Mouse (Mus musculus): Measurements from ENCODE around the gene Vmp1.

Gene Vmp1

GRCm38 (mm10) chr11:86571047-86571855 is 112.4 kb downstream of the Vmp1 start:
- DNase-seq (ENCODE audit: low spot score in 2 of 2), result no peak

GRCm38 (mm10) chr11:86570261-86570746 is 113.3 kb downstream of the Vmp1 start:
- DNase-seq (ENCODE audit: low spot score in 2 of 2), result no peak

GRCm38 (mm10) chr11:86568425-86568824 is 115.2 kb downstream of the Vmp1 start:
- no peak for DNase-seq (ENCODE audit: low spot score in 2 of 2)

DNA sequence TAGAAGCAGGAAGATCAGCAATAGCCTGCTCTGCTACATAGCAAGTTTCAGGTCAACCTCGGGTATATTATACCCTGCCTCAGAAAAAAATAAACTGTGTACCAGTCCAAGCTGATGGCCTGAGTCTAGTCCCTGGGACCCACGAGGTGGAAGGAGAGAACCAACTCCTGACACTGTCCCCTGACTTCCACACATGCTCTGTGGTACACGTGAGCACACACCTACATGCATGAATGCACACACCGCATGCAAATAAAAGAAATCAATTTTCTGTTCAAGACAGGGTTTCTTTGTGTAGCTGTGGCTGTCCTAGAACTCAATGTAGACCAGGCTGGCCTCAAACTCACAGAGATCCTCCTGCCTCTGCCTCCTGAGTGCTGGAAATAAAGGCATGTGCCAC is 125.4 kb downstream of the Vmp1 start:
- no peak for DNase-seq (ENCODE audit: low spot score in 2 of 2)

DNA sequence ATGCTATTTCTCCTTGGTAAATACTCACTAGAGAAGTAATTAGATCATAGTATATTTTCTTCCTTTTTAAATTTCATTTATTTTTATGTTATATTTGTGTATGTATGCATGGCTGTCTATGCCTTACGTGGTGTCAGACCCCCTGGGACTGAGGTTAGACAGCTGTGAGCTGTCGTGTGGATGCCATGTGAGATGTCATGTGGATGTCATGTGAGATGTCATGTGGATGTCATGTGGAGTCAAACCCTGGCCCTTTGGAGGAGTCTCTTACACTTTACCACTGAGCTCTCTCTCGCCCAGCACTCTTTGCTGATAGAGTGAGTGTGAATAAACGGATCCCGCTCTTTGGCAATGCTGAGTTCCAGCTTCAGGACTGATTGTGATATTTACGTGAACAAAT is 130.1 kb downstream of the Vmp1 start:
- DNase-seq (ENCODE audit: low spot score in 2 of 2), result no peak

DNA sequence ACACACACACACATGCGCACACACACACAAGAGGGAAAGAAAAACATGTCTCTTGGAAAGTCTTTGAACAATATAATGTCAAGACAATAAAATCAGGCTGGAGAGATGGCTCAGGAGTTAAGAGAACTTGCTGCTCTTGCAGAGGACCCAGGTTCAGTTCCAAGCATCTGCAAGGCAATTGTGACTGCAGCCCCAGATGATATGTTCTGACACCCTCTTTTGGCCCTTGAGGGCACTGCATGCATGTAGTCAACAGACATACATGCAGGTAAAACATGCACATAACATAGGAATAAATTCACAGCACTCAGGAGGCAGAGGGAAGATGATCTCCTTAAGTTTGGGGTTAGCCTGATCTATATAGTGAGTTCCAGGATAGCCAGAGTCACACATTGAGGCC is 136.2 kb downstream of the Vmp1 start:
- DNase-seq (ENCODE audit: low spot score in 2 of 2), result no peak

- DNase-seq (ENCODE audit: low spot score in 2 of 2), result no peak
Measured at GRCm38 (mm10) chr11:86545556-86545955, 138.1 kb downstream of the Vmp1 start.

DNA sequence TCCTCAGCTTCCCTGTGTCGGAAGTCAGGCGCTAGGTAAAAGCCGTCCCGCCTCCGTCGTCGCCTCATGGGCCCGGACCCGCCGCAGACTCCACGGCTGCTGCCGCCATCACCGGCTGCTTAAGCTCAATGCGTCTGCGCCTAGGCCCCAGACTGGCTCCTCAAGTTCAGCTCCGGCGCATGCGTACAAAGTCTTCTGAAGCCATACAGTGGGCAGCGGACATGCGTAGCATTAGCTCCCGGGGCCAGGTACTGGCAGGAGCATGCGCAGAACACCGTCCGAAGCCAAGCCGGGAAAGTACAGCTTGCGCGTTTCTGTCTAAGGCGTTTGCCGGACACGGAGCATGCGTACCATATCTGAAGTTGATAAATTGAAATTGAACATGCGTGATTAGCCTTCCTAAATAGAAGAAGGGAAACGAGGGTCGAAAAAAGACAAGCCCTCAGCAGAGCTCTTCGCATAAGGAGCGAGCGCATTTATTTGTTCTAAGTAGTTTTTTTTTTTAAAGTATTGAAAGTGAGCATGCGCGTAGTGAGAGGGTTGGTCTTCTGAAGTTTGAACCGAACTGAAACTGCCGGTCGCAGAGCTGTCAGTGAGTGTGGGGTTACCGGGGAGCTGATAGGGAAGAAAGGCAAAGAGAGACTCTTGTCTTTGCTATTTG is 138.9 kb downstream of the Vmp1 start, which contains the start of the genes Rps6kb1 and Tubd1:
Gene Rps6kb1, minus strand, starts transcription at position 167 of the 661 bp plus-strand sequence.
Gene Tubd1, plus strand, starts transcription at position 353 of the 661 bp plus-strand sequence.
- DNase-seq (ENCODE audit: low spot score in 2 of 2), result peak; percentile 97 to 99

GRCm38 (mm10) chr11:86543960-86544638 is 139.5 kb downstream of the Vmp1 start:
- peak; percentile 8 to 11 for DNase-seq (ENCODE audit: low spot score in 2 of 2)

DNA sequence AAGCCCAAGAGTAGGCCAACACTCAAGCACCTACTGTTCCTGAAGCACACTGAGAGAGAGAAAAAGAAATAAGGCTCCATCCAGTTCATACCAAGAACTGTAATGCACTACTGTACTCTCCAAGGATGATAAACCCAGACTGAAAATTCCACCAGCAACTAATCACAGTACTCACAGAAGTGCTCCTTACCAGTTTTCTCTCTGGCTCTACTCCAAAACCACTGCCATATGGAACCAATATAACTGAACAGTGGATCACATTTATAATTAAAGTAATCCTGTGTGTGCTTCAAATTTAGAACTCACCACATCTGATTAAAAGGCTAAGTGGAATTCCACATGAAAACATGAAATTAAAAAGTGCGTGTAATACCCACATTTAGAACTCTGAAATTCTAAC is 140.8 kb downstream of the Vmp1 start:
- no peak for DNase-seq (ENCODE audit: low spot score in 2 of 2)

DNA sequence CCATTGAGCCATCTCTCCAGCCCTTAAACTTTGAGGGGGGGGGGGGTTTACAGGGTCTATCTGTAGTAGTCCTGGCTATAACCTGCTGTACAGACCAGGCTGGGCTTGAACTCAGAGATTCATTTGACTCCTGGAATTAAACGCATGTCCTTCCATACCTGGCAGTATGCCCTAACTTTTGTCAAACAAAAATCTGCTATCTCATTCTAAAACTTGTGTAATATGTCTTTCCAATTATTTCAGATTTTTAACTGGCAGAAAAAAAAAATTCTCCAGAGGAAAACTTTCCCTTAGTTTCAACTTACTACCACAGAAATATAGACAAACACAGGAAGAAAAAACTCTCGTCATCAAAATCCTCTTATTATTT is 143.2 kb downstream of the Vmp1 start:
- no peak for DNase-seq (ENCODE audit: low spot score in 2 of 2)

DNA sequence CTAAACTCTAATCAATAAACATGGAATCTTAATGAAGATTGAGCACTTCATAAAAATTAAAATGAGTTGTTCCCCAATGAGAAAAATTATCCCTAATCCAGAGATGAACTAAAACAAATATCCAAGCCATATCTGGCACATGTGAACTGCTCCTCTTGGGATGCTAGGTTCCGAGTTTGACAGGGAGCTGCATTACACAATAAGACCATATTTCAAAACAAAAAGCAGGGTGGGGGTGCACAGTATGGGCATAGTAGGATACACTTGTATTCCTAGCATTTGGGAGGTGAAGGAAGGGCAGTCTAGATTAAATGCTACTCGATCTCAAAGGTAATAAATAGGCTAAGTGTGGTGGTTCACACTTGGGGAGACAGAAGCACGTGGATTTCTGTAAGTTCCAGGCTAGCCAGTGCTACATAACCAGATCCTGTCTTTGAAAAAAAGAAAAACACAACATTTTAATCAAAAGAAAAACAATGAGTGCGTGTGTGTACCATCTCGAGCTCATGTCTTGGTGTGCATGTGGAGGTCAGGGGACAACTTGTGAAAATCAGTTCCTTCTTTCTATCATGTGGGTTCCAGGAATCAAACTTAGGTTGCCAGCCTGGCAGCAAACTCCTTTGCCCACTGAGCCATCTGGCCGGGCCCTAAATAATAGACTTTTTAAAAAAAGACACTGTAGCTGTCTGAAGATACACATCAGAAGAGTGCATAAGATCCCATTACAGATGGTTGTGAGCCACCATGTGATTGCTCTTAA is 143.7 kb downstream of the Vmp1 start:
- DNase-seq (ENCODE audit: low spot score in 2 of 2), result no peak

GRCm38 (mm10) chr11:86538786-86539185 is 144.8 kb downstream of the Vmp1 start:
- DNase-seq (ENCODE audit: low spot score in 2 of 2), result no peak

DNA sequence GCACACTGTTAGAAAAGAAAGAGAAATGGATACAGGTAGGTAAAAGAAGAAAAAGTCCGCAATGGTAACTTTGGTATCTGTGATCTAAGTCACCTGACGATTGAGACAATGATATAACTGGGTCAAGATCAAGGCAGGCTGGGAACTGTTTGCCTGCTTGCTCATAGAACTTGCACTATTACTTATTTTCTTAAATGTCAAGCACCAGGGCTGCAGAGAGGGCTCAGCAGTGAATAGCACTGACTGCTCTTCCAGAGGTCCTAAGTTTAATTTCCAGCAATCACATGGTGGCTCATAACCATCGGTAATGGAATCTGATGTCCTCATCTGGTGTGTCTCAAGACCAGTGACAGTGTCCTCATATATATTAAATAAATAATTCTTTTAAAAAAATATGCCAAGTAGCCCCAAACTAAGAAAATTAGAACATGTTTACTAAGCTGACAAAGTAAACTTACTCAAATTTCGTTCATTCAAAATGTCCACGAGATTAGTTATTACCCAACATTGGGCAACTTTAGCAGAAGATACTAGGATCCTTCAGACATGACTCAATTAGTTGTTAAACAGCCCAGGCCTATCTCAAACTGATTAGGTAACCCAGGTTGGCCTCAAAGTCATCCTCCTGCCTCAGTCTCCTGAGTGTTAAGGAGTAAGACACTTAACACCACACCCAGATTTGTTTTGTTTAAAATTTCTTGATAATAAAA is 149.3 kb downstream of the Vmp1 start:
- DNase-seq (ENCODE audit: low spot score in 2 of 2), result no peak

All from frontal cortex, postnatal 14 days (tissue).